Mouse (Mus musculus) forebrain, embryonic 15.5 days (tissue): Measurements from ENCODE around the gene Zc3hc1. TPM values are rescaled to one million over a fixed set of nuclear protein-coding genes. Genes with fewer than 3 reads are reported as not detected.
"Not testable (repeated sequence)": the region's sequence is repeated elsewhere in the genome, so short reads cannot be mapped to it uniquely, and the experiment has no call there.

Experiments used
- ATAC-seq: fragments of 200-750 bp; cut with Nextera tagmentation; replicated peaks from 2 replicates; pipeline ENCODE4 v1.8.0; 2017; ENCODE audit warnings: mild to moderate bottlenecking, moderate TSS enrichment, moderate library complexity
- H3K27ac ChIP-seq: fragments of 300-500 bp; sonication (generic); replicated peaks from 2 replicates; pipeline ENCODE4 v1.5.1; 2015; ENCODE audit warnings: mild to moderate bottlenecking, inconsistent platforms
- H3K27me3 ChIP-seq: fragments of 300-500 bp; sonication (generic); 2 replicates; pipeline ENCODE4 v1.6.1; 2015; ENCODE audit warnings: inconsistent platforms
- H3K36me3 ChIP-seq: fragments of 300-500 bp; sonication (generic); 2 replicates; pipeline ENCODE4 v1.6.1; 2015; ENCODE audit warnings: mild to moderate bottlenecking, inconsistent platforms
- H3K4me1 ChIP-seq: fragments of 300-500 bp; sonication (generic); 2 replicates; pipeline ENCODE4 v1.6.1; 2015; ENCODE audit warnings: inconsistent platforms
- H3K4me2 ChIP-seq: fragments of 300-500 bp; sonication (generic); replicated peaks from 2 replicates; pipeline ENCODE4 v1.6.1; 2015; ENCODE audit warnings: mild to moderate bottlenecking, inconsistent platforms
- H3K4me3 ChIP-seq: fragments of 300-500 bp; sonication (generic); 2 replicates; pipeline ENCODE4 v1.5.1; 2015; ENCODE audit warnings: mild to moderate bottlenecking, inconsistent platforms
- H3K9ac ChIP-seq: fragments of 300-500 bp; sonication (generic); replicated peaks from 2 replicates; pipeline ENCODE4 v1.6.1; 2015; ENCODE audit warnings: mild to moderate bottlenecking, inconsistent platforms
- H3K9me3 ChIP-seq: fragments of 300-500 bp; sonication (generic); 2 replicates; pipeline ENCODE4 v1.6.1; 2016; ENCODE audit warnings: inconsistent platforms
- WGBS: fragments of 180-500 bp; shearing (Covaris S2); methylation state at CpG from one replicate; pipeline ENCODE4 v1.1.7; 2015; ENCODE audit warnings: mixed read lengths; 5-methylcytosine and 5-hydroxymethylcytosine counted together
- polyA plus RNA-seq: library from polyadenylated mRNA; unstranded; fragments of >200 nt; fragmentation: Nextera tagmentation; extraction: Ambion mirVana; gene quantifications from 2 replicates; pipeline ENCODE4 v1.2.1, GENCODE M21; 2015

Zc3hc1 gene
- polyA plus RNA-seq, 1 experiment from 2014 or later, result 71.3 TPM

DNA sequence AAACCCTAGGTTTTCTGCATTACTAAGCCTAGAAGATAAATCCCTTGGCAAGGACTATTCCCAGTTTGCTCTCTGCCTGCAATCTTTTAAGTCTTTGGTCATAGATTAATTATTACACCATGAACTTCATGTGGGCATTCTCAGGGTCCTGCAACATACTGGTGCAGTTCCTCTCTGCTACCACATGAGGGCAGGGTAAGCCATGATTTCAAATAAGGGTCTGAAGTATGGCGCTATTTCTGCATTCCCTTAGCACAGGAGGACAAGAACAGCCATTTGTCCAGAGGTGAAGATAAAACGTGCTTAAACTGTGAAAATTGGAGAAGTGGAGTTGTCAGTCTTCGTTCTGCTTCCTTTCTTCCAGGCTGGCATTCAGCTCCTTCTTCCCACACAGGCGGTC lies 12.6 kb upstream of the Zc3hc1 start:
- Histone ChIP-seq H3K4me1 (peaks cover 23% of the 10 kb centered on the region), H3K4me3 (peak overlapping the region; percentile 31), H3K9ac (peak overlapping the region; percentile 45), H3K36me3 (no peaks in the 10 kb centered on the region), H3K4me2 (peak overlapping the region; percentile 44), H3K27ac (peak overlapping the region; percentile 53), H3K9me3 (no peaks in the 10 kb centered on the region), H3K27me3 (no peaks in the 10 kb centered on the region)
- 15% methylated on average over 4 of the region's 4 CpGs for WGBS
- ATAC-seq, result no peak

GRCm38 (mm10) chr6:30402091-30402491 lies 11.3 kb upstream of the Zc3hc1 start:
- no peaks in the 10 kb centered on the region for H3K27me3 ChIP-seq
- H3K9ac ChIP-seq, result peak overlapping the region; percentile 97
- no peaks in the 10 kb centered on the region for H3K9me3 ChIP-seq
- H3K27ac ChIP-seq, result peak overlapping the region; percentile 94
- WGBS, result under 1% methylated on average over 29 of the region's 29 CpGs
- H3K4me3 ChIP-seq, result peak overlapping the region; percentile 90
- H3K4me2 ChIP-seq, result peak overlapping the region; percentile 46
- no peaks in the 10 kb centered on the region for H3K36me3 ChIP-seq
- H3K4me1 ChIP-seq, result peaks cover 23% of the 10 kb centered on the region
- ATAC-seq, result no peak; the same call in 1 of the 2 replicates

- WGBS, result under 1% methylated on average over 40 of the region's 41 CpGs
- Histone ChIP-seq H3K36me3 (no peaks in the 10 kb centered on the region), H3K27ac (peak within 1 kb of the TSS; percentile 100), H3K9ac (peak within 1 kb of the TSS; percentile 97), H3K9me3 (no peaks in the 10 kb centered on the region), H3K4me3 (peak within 1 kb of the TSS; percentile 90), H3K27me3 (no peaks in the 10 kb centered on the region), H3K4me2 (peak within 1 kb of the TSS; percentile 46), H3K4me1 (peaks cover 23% of the 10 kb centered on the region)
- peak; percentile 100 for ATAC-seq
Measured at GRCm38 (mm10) chr6:30401308-30402015, 10.6 kb upstream of the Zc3hc1 start, which contains the start of gene Klhdc10. TSS of gene Klhdc10 (plus strand) at chr6:30401868.

DNA sequence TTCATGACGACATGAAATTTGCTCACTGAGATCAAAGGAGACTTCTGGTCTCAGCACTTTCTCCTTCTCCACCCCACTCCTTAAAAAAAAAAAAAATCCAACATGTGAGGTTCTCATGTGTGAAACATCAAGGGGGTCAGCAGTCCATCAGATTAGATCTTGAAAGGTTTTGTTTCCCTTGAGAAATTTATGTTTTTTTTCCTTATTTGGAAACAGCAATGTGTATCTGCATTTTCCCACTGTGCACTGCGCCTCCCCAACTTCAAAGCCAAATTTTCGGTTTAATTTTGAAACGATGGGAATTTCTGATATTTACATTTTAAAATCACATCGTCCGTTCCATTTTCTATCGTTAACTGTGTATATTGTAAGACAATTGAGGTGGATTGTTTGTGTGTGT lies 9.9 kb upstream of the Zc3hc1 start:
- ATAC-seq, result no peak
- 6% methylated on average over 7 of the region's 7 CpGs for WGBS
- Histone ChIP-seq H3K4me3 (peak overlapping the region; percentile 90), H3K9ac (peak overlapping the region; percentile 81), H3K4me1 (peaks cover 23% of the 10 kb centered on the region), H3K36me3 (no peaks in the 10 kb centered on the region), H3K27ac (peak overlapping the region; percentile 100), H3K9me3 (no peaks in the 10 kb centered on the region), H3K4me2 (peak overlapping the region; percentile 45), H3K27me3 (no peaks in the 10 kb centered on the region)

DNA sequence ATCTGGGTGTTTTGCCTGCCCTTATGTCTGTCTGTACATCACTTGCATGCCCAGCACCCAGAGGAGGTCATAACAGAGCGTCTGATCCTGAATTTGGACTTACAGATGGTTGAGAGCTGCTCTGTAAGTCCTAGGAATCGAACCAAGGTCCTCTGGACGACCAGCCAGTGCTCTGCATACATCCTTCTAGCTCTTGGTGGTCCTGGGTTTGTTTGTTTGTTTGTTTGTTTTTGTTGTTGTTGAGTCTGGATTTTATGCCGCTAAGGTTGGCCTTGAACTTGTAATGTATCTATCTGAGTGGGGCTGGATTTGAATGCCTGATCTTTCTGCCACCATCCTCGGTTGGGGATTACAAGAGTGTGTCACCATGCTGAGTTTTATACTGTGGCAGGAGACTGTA lies 9.3 kb upstream of the Zc3hc1 start:
- no peak overlapping the region for H3K4me3 ChIP-seq
- no peak for ATAC-seq
- H3K4me2 ChIP-seq, result peak overlapping the region; percentile 45
- H3K27me3 ChIP-seq, result no peaks in the 10 kb centered on the region
- H3K36me3 ChIP-seq, result no peaks in the 10 kb centered on the region
- no peaks in the 10 kb centered on the region for H3K9me3 ChIP-seq
- H3K9ac ChIP-seq, result no peak overlapping the region
- peak overlapping the region; percentile 100 for H3K27ac ChIP-seq
- peaks cover 23% of the 10 kb centered on the region for H3K4me1 ChIP-seq
- 81% methylated on average over 5 of the region's 5 CpGs for WGBS

- Histone ChIP-seq H3K36me3 (peaks cover under 1% of the 10 kb centered on the region; the same call in 1 of the 2 replicates), H3K9ac (no peak overlapping the region), H3K4me2 (no peak overlapping the region), H3K4me1 (0 out of 2 replicates have a peak, but pooled peaks cover 6% of the 10 kb centered on the region), H3K9me3 (no peaks in the 10 kb centered on the region), H3K4me3 (no peak overlapping the region), H3K27me3 (no peaks in the 10 kb centered on the region), H3K27ac (no peak overlapping the region)
- ATAC-seq, result no peak
- WGBS, result 94% methylated on average over 7 of the region's 7 CpGs
Measured at GRCm38 (mm10) chr6:30391996-30392395, 1.2 kb upstream of the Zc3hc1 start.

DNA sequence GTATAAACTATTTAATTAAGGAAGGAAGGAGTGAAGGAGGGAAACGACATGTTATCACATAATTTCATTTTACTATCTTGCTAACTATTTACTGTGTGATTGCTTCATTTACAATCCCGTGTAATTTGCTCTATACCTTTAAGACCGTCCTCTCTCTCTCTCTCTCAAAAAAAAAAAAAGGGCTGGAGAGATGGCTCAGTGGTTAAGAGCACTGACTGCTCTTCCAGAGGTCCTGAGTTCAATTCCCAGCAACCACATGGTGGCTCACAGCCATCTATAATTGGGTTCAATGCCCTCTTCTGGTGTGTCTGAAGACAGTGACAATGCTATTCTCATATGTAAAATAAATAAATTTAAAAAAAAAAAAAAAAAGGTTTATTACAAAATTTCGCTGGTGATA lies 557 bp downstream of the Zc3hc1 start:
- not testable (repeated sequence) for H3K27me3 ChIP-seq, H3K4me1 ChIP-seq, H3K9me3 ChIP-seq, H3K27ac ChIP-seq
- 18% methylated on average over 4 of the region's 4 CpGs for WGBS
- Histone ChIP-seq H3K9ac (peak overlapping the region; percentile 77), H3K36me3 (peaks cover 18% of the 10 kb centered on the region), H3K4me2 (peak overlapping the region; percentile 49), H3K4me3 (peak overlapping the region; percentile 81)
- ATAC-seq, result peak; percentile 47; the same call in 1 of the 2 replicates

DNA sequence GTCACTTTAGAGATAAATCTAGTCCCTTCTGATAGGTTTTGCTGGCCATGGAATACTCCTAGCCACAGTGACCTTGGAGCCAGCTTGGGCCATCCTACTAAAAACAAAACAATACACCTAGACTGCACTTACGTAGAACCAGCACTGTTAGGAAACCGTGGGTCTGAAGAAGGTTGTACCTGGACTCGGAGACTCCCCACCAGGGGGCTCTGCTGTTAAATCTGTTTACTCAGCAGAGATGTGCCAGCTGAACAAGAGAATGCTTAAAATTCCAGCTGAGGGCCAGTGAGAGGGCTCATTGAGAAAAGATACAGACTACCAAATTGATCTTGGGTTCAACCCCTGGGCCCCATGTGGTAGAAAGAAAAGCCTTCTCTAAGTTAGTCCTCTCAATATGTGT lies 9.7 kb downstream of the Zc3hc1 start:
- ATAC-seq, result no peak
- no peak overlapping the region for H3K9ac ChIP-seq
- WGBS, result 70% methylated on average over 3 of the region's 3 CpGs
- no peak overlapping the region for H3K27ac ChIP-seq
- H3K4me3 ChIP-seq, result no peak overlapping the region
- peaks cover 58% of the 10 kb centered on the region for H3K36me3 ChIP-seq
- H3K9me3 ChIP-seq, result no peaks in the 10 kb centered on the region
- H3K4me1 ChIP-seq, result no peaks in the 10 kb centered on the region
- H3K4me2 ChIP-seq, result no peak overlapping the region
- H3K27me3 ChIP-seq, result no peaks in the 10 kb centered on the region

GRCm38 (mm10) chr6:30375791-30376190 lies 15.0 kb downstream of the Zc3hc1 start:
- WGBS, result 74% methylated on average over 1 of the region's 1 CpGs

GRCm38 (mm10) chr6:30374731-30375510 lies 15.9 kb downstream of the Zc3hc1 start:
- H3K9me3 ChIP-seq, result no peaks in the 10 kb centered on the region
- peaks cover 5% of the 10 kb centered on the region; the same call in 1 of the 2 replicates for H3K4me1 ChIP-seq
- H3K4me3 ChIP-seq, result no peak overlapping the region
- no peaks in the 10 kb centered on the region for H3K27me3 ChIP-seq
- 86% methylated on average over 16 of the region's 16 CpGs for WGBS
- ATAC-seq, result no peak
- H3K9ac ChIP-seq, result no peak overlapping the region
- peak overlapping the region; percentile 54; the same call in 1 of the 2 replicates for H3K27ac ChIP-seq
- H3K4me2 ChIP-seq, result no peak overlapping the region
- H3K36me3 ChIP-seq, result peaks cover 66% of the 10 kb centered on the region

More at GRCm38 (mm10) chr6:30375791-30376190, 15.0 kb downstream of the Zc3hc1 start:
- no peak overlapping the region for H3K4me3 ChIP-seq
- peaks cover 5% of the 10 kb centered on the region; the same call in 1 of the 2 replicates for H3K4me1 ChIP-seq
- H3K36me3 ChIP-seq, result peaks cover 66% of the 10 kb centered on the region
- no peak overlapping the region for H3K9ac ChIP-seq
- peak overlapping the region; percentile 54 for H3K27ac ChIP-seq
- no peaks in the 10 kb centered on the region for H3K9me3 ChIP-seq
- H3K27me3 ChIP-seq, result no peaks in the 10 kb centered on the region
- no peak for ATAC-seq
- no peak overlapping the region for H3K4me2 ChIP-seq

DNA sequence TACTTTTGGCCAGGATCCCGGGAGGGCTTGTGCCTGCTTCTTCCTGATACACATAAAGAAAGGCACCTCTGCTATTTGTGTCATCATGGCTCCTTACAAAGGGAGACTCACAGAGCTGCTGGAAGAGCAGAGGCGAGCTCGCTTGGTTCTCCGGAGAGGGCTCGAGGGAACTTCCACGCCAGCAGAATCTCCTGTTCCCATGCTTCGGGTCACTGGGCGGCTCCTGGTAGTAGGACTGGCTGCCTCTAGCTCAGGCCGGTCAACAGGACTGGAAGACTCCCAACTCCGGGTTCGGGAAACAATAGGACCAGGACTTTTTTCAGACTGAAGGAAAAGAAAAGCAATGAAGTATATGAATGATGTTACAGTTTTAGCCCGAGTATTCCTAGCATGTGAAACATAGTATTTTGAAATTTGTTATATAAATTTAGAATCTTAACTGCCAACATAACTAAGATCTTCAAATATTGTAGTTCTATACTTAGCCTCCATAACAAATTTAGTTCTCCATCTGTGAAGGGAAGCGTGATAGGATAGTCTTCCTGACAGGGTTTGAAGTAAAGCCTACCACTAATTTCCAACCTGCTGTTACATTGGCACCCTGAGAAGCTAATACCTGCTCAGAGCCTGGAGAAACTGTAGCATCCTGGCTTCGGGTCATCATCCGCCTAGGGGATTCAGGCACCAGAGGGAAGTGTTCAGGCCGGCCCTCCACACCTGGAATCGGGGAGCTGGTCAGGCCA lies 18.0 kb downstream of the Zc3hc1 start:
- Histone ChIP-seq H3K9me3 (no peaks in the 10 kb centered on the region), H3K9ac (no peak overlapping the region), H3K27me3 (no peaks in the 10 kb centered on the region), H3K4me1 (peaks cover 5% of the 10 kb centered on the region; the same call in 1 of the 2 replicates), H3K4me3 (no peak overlapping the region), H3K27ac (no peak overlapping the region), H3K36me3 (peaks cover 79% of the 10 kb centered on the region), H3K4me2 (no peak overlapping the region)
- WGBS, result 94% methylated on average over 17 of the region's 17 CpGs
- no peak for ATAC-seq
